Mouse (Mus musculus): Measurements from ENCODE around the gene Kctd13.
A peak's percentile ranks its signal among the peaks of the same experiment; 100 is the strongest.

Kctd13 gene

GRCm38 (mm10) chr7:126982054-126982453 is 53.4 kb downstream of the Kctd13 start:
- no peak for DNase-seq (ENCODE audit: low read depth, low spot score)

- no peak for DNase-seq (ENCODE audit: low read depth, low spot score)
Measured at GRCm38 (mm10) chr7:126983113-126983512, 54.4 kb downstream of the Kctd13 start.

GRCm38 (mm10) chr7:126984667-126985444 is 56.2 kb downstream of the Kctd13 start:
- DNase-seq (ENCODE audit: low read depth, low spot score): no peak

GRCm38 (mm10) chr7:126986319-126986718 is 57.6 kb downstream of the Kctd13 start:
- peak; percentile 62 for DNase-seq (ENCODE audit: low read depth, low spot score)

GRCm38 (mm10) chr7:126988816-126989215 is 60.1 kb downstream of the Kctd13 start:
- no peak for DNase-seq (ENCODE audit: low read depth, low spot score)

Data from CD4-positive, CD25-positive, alpha-beta regulatory T cell, adult 2 months (primary cell).